Mouse (Mus musculus): ENCODE data around the gene Phrf1. TPM values are rescaled to one million over a fixed set of nuclear protein-coding genes. Genes with fewer than 3 reads are reported as not detected.

Gene Phrf1
- total RNA-seq, 2 experiments from 2014 or later: 70.5 to 77.2 TPM

DNA sequence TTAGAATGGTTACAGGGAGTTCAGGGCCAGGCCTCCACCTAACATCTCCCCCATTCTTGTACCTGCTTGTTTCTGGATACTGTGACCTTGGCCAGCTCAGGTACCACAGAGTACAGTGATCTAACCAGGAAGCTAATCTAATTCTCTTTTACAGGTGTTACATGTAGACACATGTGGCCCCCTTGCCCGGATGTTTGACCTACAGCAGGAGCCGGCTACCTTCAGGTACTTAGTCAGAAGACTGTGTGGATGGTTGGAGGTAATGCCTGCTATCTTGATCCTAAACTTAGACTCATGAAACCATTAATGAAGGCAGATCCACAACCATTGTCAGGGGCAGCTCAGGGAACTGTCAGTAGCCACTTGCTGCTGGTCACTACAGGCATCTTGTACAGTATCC, 32.8 kb upstream of the Phrf1 start:
- Histone ChIP-seq H3K4me3 (no peak overlapping the region), H3K27ac (no peak overlapping the region)
- no peak for TF ChIP-seq CTCF (IDR thresholded peaks at IDR 0.05)
- no peak for DNase-seq (ENCODE audit: extremely low spot score in 1 of 2, low spot score in 2 of 2)
- intact Hi-C loops (cut with DNase I): loop anchor here (2.0 kb wide), 1 partner anchor 25 kb away; no protein-coding TSS in a partner anchor

DNA sequence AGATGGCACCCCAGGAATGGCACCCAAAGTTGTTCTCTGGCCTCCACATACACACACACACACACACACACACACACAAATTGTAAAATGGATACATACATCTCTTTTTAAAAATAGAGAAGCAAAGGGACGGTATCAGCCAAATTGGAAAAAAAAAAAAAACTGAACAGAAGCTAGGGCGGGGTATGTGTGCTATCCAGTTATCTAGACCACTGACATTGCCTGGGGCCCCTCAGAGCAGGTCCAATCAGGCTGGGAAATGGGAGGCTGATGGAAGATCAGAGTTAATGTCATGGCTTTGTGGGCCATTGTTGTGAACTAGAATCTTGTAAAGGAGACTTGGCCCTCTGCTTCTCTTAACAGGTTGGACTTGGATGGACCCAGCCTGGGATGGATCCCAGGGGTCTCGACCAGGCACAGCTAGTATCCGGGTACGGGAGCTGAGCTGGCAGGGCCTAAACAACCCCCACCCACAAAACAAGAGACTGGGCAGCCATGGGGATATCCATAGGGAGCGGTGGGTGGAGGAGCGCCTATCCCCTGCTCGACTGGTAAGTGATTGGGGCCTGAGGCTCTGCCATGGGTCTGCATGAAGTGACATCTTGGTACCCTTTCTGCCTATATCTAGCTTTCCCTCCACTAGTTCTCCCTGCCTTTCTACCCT, 31.8 kb upstream of the Phrf1 start:
- Histone ChIP-seq H3K27ac (no peak overlapping the region), H3K4me3 (no peak overlapping the region)
- no peak for TF ChIP-seq CTCF (IDR thresholded peaks at IDR 0.05)
- DNase-seq (ENCODE audit: extremely low spot score in 1 of 2, low spot score in 2 of 2): no peak
- intact Hi-C loops (cut with DNase I): no loop called here

DNA sequence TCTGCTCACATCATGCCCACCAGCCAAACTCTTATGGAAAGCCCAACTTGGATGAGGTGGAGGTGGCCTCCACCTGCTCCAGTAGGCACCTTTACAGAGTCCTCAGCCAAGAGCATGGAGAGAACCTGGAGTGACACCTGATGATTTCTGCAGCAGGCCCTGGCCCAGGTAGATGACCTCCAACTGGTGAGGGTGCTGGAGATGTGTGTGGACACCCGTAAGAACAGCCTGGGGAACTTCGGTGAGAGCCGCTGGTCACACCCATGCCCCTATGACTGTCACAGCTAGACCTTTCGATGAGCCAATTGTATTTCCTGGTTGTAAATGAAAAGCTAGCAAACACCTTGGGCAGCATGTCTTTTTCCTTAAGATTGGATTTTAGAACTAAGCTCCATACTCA, 30.5 kb upstream of the Phrf1 start:
- intact Hi-C loops (cut with DNase I): no loop called here

DNA sequence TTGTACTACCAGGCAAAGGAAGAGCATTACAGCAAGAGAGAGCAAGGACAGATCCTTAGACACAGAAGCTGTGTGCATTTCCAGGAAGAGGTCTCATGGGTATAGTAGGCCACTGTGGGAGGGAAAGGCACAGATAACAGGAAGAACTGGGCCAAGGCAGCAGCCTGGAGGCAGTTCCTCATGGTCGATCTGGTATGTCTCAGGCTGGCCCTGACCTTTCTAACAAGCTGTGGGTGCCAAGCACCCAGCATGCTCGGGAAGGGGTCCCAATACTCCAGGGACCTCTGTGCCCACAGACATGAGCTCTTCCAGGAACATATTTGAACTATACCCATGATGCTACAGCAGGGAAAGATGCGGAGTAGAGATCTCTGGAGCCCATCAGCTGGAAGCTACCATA, 24.0 kb upstream of the Phrf1 start:
- no peak for TF ChIP-seq CTCF (IDR thresholded peaks at IDR 0.05)
- H3K4me3 ChIP-seq: no peak overlapping the region
- no peak for DNase-seq (ENCODE audit: extremely low spot score in 1 of 2, low spot score in 2 of 2)
- H3K27ac ChIP-seq: no peak overlapping the region
- intact Hi-C loops (cut with DNase I): no loop called here

More for the DNA sequence above, 30.5 kb upstream of the Phrf1 start:
- Histone ChIP-seq H3K27ac (no peak overlapping the region), H3K4me3 (no peak overlapping the region)
- TF ChIP-seq CTCF (IDR thresholded peaks at IDR 0.05): no peak
- DNase-seq (ENCODE audit: extremely low spot score in 1 of 2, low spot score in 2 of 2): no peak

DNA sequence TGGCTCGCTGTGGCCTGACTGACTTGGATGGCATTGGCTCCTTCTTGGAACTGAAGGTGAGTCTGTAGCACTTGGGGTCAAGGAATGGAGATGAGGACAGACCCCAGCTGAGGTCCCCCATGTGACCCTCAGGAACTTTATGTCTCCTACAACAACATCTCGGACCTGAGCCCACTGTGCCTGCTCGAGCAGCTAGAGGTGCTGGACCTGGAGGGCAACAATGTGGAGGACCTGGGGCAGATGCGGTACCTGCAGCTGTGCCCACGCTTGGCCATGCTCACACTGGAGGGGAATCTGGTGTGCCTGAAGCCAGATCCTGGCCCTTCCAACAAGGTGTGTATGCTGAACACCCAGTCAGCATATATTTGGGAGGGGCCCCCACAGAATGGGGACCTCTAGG, 23.1 kb upstream of the Phrf1 start:
- intact Hi-C loops (cut with DNase I): no loop called here
- H3K4me3 ChIP-seq: no peak overlapping the region
- no peak for DNase-seq (ENCODE audit: extremely low spot score in 1 of 2, low spot score in 2 of 2)
- no peak overlapping the region for H3K27ac ChIP-seq
- TF ChIP-seq CTCF (IDR thresholded peaks at IDR 0.05): no peak

DNA sequence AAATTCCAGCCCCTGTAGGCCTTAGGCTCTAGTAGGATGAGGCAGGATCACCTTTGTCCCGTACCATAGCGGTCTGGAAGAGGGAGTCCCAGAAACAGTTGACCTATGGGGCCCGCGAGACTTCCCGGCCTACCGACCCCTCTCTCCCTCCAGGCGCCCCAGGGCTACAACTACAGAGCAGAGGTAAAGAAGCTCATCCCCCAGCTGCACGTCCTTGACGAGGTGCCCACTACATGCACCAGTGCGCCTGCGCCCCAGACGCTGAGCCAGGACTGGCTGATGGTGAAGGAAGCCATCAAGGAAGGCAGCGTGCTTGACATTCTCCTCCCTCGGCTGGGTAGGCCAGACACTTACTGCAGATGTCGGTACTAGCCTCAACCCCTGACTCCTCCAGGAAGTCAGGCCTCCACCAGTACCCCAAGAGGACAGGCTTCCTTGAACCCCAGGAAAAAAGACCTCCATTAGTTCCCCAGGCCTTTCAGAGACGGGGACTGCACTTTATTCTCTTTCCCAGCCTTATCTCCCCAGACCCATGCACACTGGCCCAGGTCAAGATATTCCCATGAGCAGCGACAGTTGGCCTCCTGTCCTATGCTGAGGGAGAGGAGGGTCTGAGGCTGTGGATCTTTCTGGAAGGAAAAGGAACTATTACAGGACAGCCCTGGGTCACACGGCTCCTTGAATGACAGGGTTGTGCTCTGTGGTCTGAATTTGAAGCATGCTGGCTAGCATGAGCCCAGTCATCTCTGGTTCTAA, 22.2 kb upstream of the Phrf1 start:
- H3K4me3 ChIP-seq: no peak overlapping the region
- intact Hi-C loops (cut with DNase I): no loop called here
- no peak overlapping the region for H3K27ac ChIP-seq
- no peak for TF ChIP-seq CTCF (IDR thresholded peaks at IDR 0.05)
- DNase-seq (ENCODE audit: extremely low spot score in 1 of 2, low spot score in 2 of 2): no peak

DNA sequence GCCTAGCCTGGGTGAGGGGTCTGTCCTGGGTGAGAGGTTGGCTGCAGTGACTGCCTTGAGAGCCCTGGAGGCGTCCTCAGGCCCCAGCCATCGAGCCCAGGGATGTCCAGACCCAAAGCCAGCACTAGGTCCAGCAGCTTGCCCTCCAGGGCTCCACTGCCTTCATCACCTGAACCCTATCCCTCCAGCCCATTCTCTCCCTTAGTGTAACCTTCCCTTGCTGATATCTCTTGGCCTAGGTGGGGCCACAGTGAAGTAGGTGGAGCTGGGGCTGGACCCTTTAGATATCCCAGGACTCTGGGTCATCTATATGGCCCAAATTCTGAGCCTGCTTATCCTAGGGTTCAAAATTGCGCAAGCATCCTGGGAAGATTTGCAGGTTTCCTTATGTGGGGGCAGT, 19.1 kb upstream of the Phrf1 start:
- H3K4me3 ChIP-seq: no peak overlapping the region
- intact Hi-C loops (cut with DNase I): no loop called here
- H3K27ac ChIP-seq: no peak overlapping the region
- DNase-seq (ENCODE audit: extremely low spot score in 1 of 2, low spot score in 2 of 2): no peak
- TF ChIP-seq CTCF (IDR thresholded peaks at IDR 0.05): no peak

DNA sequence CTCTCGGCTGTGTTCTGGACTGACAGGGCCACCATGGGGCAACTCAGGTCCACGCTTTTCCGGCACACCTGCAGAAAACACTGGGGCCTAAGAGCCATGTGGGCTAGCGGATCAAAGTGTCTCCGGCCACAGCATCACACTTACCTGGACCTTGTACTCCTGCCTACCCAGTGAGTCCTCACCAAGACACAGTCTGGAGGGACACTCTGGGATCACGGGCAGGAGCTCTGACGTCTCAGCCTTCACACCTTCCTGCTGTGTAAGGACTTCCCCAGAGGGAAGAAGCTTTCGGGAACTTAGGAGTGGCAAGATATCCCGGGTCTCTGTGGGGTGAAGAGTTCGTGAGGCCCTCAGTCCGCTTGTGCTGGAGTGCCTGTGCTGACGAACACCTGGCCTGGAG, 18.4 kb upstream of the Phrf1 start:
- DNase-seq (ENCODE audit: extremely low spot score in 1 of 2, low spot score in 2 of 2): no peak
- no peak overlapping the region for H3K27ac ChIP-seq
- intact Hi-C loops (cut with DNase I): no loop called here
- TF ChIP-seq CTCF (IDR thresholded peaks at IDR 0.05): no peak
- no peak overlapping the region for H3K4me3 ChIP-seq

DNA sequence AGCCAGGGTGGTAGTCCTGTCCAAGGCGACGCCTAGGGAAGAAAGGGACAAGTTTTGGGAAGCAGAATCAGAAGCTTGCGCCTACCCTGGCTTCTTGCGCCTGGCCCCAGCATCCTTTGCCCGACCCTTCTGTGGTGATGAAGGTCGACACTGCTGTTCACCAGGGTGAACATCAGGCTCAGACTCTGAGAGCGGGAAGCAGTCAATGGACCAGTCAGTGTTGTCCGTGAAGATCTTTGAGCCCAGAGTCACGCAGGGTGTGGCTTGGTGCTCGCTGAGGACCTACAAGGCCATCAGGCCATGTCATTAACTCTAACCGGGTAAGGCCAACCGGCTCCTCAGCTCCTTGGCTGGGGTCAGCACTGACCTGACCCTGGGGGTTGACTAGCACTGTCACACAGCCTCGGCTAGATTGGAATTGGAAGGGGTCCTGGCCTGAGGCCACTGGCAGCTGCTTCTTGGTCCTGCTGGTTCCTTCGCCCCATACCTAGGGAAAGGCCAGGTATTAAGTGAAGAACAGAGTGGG, 17.9 kb upstream of the Phrf1 start:
- TF ChIP-seq CTCF (IDR thresholded peaks at IDR 0.05): no peak
- H3K27ac ChIP-seq: no peak overlapping the region
- no peak for DNase-seq (ENCODE audit: extremely low spot score in 1 of 2, low spot score in 2 of 2)
- intact Hi-C loops (cut with DNase I): no loop called here
- no peak overlapping the region for H3K4me3 ChIP-seq

DNA sequence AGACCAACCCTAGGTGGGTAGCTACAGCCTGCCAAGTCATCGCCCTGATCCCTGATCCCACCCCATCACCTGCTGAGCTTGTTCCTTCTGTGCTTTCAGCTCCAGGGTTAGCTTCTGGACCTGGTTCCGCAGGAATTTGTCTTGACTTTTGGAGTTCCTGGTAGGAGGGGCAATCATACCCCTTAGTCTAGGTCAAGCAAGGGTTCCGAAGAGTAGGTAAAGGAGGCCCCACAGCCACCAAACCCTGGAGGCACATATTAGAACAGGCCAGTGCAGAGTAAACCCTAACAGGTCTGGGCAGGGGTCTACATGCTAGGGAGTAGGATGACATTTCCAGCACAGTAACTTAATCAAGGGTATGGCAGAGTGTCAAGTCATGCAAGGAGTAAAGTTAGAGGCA, 15.5 kb upstream of the Phrf1 start:
- no peak for TF ChIP-seq CTCF (IDR thresholded peaks at IDR 0.05)
- Histone ChIP-seq H3K4me3 (no peak overlapping the region), H3K27ac (no peak overlapping the region)
- DNase-seq (ENCODE audit: extremely low spot score in 1 of 2, low spot score in 2 of 2): no peak
- intact Hi-C loops (cut with DNase I): no loop called here

DNA sequence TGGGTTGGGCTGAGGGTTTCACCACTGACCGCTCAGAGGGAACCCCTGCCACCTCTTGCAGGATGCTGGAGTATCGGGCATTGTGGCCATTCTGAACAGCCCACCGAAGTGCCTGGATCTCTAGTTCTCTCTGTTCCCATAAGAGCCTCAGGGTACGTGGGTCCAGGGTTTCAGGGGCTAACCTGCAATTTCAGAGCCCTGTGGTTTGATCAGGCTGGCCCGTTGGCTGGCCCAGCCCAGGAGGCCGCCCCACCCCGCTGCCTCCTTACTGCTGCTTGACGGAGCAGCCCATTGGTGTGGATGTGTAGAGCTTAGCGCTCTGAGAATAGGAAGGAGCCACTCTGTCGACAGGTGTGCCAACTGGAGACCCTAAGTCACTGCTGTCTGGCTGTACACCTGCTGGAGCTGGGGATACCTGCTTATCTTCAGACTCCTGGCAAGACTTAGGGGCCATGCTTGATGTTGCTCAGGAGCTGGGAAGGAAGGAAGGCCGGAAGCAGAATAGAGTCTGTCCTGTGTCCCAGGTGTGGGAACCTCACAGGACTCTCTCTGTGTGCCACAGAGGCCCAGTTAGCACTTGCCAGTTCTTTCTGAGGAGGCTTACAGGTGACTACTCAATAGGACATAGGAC, 14.9 kb upstream of the Phrf1 start, which contains the start of gene Lmntd2:
Lmntd2 (minus strand) TSS at position 476 of the 631 bp plus-strand sequence.
- DNase-seq (ENCODE audit: extremely low spot score in 1 of 2, low spot score in 2 of 2): no peak
- TF ChIP-seq CTCF (IDR thresholded peaks at IDR 0.05): no peak
- H3K27ac ChIP-seq: no peak within 1 kb of the TSS
- no peak within 1 kb of the TSS for H3K4me3 ChIP-seq
- intact Hi-C loops (cut with DNase I): no loop called here

DNA sequence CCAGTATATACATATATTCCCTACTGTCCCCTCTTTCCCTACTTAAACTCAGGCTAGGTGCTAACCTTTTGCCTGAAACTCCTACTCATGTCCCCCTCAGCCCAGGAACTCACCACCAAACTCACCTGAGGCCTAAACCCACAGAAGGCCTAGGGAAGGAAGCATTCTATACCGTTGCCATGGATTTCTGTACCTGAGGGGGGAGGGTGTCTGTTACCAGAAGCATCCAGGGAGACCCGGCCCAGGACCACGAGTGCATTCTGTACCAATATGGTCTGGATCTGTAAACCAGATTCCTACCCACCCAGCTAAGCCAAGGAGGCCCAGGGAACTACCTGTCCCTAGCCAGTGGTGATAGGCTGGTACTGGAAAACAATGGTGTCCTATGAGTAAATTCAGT, 14.3 kb upstream of the Phrf1 start:
- TF ChIP-seq CTCF (IDR thresholded peaks at IDR 0.05): no peak
- H3K27ac ChIP-seq: no peak overlapping the region
- H3K4me3 ChIP-seq: no peak overlapping the region
- DNase-seq (ENCODE audit: extremely low spot score in 1 of 2, low spot score in 2 of 2): no peak
- intact Hi-C loops (cut with DNase I): no loop called here

Measured in left cerebral cortex, adult 2 months (tissue).